Mouse (Mus musculus) kidney, postnatal 0 days (tissue): ENCODE results near the gene Man1b1. TPM values are rescaled to one million over a fixed set of nuclear protein-coding genes. Genes with fewer than 3 reads are reported as not detected.
A peak's percentile ranks its signal among the peaks of the same experiment; 100 is the strongest.

Experiments
- ATAC-seq: fragments of 200-750 bp; cut with Nextera tagmentation; replicated peaks from 2 replicates; pipeline ENCODE4 v1.8.0; 2017; ENCODE audit warnings: low read depth, moderate number of reproducible peaks, moderate TSS enrichment, moderate library complexity; ENCODE audit not compliant: low FRiP score
- DNase-seq: peaks from one replicate; pipeline ENCODE4 v3.0.0-alpha.2; 2016; ENCODE audit warnings: low spot score
- H3K27ac ChIP-seq: fragments of 300-500 bp; sonication (generic); 2 replicates; pipeline ENCODE4 v1.5.1; 2014; ENCODE audit warnings: mild to moderate bottlenecking
- H3K27me3 ChIP-seq: fragments of 300-500 bp; sonication (generic); 2 replicates; pipeline ENCODE4 v1.6.1; 2014; ENCODE audit warnings: low read length, mixed read lengths; ENCODE audit not compliant: insufficient read depth
- H3K36me3 ChIP-seq: fragments of 300-500 bp; sonication (generic); 2 replicates; pipeline ENCODE4 v1.6.1; 2014; ENCODE audit warnings: low read length, mixed read lengths; ENCODE audit not compliant: insufficient read depth
- H3K4me1 ChIP-seq: fragments of 300-500 bp; sonication (generic); replicated peaks from 2 replicates; pipeline ENCODE4 v1.6.1; 2014; ENCODE audit warnings: antibody characterized with exemption, low read length, mixed read lengths; ENCODE audit not compliant: insufficient read depth
- H3K4me2 ChIP-seq: fragments of 300-500 bp; sonication (generic); 2 replicates; pipeline ENCODE4 v1.6.1; 2014; ENCODE audit warnings: mild to moderate bottlenecking, low read length, moderate library complexity, mixed read lengths
- H3K4me3 ChIP-seq: fragments of 300-500 bp; sonication (generic); replicated peaks from 2 replicates; pipeline ENCODE4 v1.5.1; 2014; ENCODE audit warnings: low read depth, low read length
- H3K9ac ChIP-seq: fragments of 300-500 bp; sonication (generic); 2 replicates; pipeline ENCODE4 v1.6.1; 2014; ENCODE audit warnings: low read depth, low read length
- H3K9me3 ChIP-seq: fragments of 300-500 bp; sonication (generic); replicated peaks from 2 replicates; pipeline ENCODE4 v1.6.1; 2016; ENCODE audit warnings: low read length, inconsistent platforms, mixed read lengths
- CTCF ChIP-seq: IDR thresholded peaks from 2 replicates; pipeline ENCODE4 v1.5.1; 2016; ENCODE audit warnings: antibody characterized with exemption, low read depth, mild to moderate bottlenecking, moderate library complexity
- WGBS: fragments of 180-500 bp; shearing (Covaris S2); extraction: QIAGEN DNeasy Blood & Tissue Kit; methylation state at CpG from one replicate; pipeline ENCODE4 v1.1.7; 2014; 5-methylcytosine and 5-hydroxymethylcytosine counted together
- polyA plus RNA-seq: library from polyadenylated mRNA; unstranded; fragments of >200 nt; fragmentation: Nextera tagmentation; extraction: Ambion mirVana; gene quantifications from 2 replicates; pipeline ENCODE4 v1.2.1, GENCODE M21; 2015

The Man1b1 gene
- polyA plus RNA-seq, 1 experiment from 2014 or later: 57.9 TPM

DNA sequence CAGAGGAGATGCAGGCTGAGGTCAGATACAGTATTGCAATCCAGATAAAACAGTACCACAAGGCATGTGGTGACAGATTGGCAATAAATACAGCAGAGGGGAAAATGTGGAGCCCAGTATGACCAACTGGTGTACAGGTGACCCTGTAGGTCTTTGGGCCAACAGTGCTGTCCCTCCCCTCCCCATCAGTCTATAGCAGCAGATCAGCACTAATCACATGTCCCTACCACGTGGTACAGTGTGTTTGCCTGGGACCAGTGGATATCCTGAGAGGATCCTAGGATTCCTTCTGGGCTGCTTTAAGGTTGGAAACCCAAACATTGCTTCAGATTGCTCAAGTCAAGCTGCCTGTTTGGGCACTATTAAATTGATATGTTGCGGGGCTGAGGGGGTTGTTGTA, 1.4 kb downstream of the Man1b1 start:
- Histone ChIP-seq H3K9me3 (no peaks in the 10 kb centered on the region), H3K9ac (peak overlapping the region; percentile 78), H3K4me1 (peaks cover 11% of the 10 kb centered on the region; the same call in 1 of the 2 replicates), H3K36me3 (peaks cover 27% of the 10 kb centered on the region), H3K4me3 (peak overlapping the region; percentile 56), H3K27me3 (no peaks in the 10 kb centered on the region), H3K27ac (no peak overlapping the region), H3K4me2 (peak overlapping the region; percentile 91)
- DNase-seq (no peak), ATAC-seq (no peak)
- 81% methylated on average over 2 of the region's 2 CpGs for WGBS
- TF ChIP-seq CTCF: no peak

GRCm38 (mm10) chr2:25338303-25338702, 6.2 kb downstream of the Man1b1 start:
- DNase-seq (no peak), ATAC-seq (no peak)
- no peaks in the 10 kb centered on the region for H3K27me3 ChIP-seq
- no peaks in the 10 kb centered on the region for H3K9me3 ChIP-seq
- 86% methylated on average over 6 of the region's 6 CpGs for WGBS
- TF ChIP-seq CTCF: no peak
- H3K4me1 ChIP-seq: peaks cover 3% of the 10 kb centered on the region; the same call in 1 of the 2 replicates
- no peak overlapping the region for H3K9ac ChIP-seq
- peaks cover 57% of the 10 kb centered on the region for H3K36me3 ChIP-seq
- H3K27ac ChIP-seq: no peak overlapping the region
- no peak overlapping the region for H3K4me3 ChIP-seq
- no peak overlapping the region for H3K4me2 ChIP-seq

GRCm38 (mm10) chr2:25348162-25348561, 16.0 kb downstream of the Man1b1 start:
- peaks cover 73% of the 10 kb centered on the region for H3K36me3 ChIP-seq
- H3K4me3 ChIP-seq: no peak overlapping the region
- 80% methylated on average over 7 of the region's 7 CpGs for WGBS
- no peak for DNase-seq
- H3K27me3 ChIP-seq: no peaks in the 10 kb centered on the region
- no peak overlapping the region for H3K27ac ChIP-seq
- H3K9me3 ChIP-seq: no peaks in the 10 kb centered on the region
- no peak for TF ChIP-seq CTCF
- H3K9ac ChIP-seq: no peak overlapping the region
- H3K4me1 ChIP-seq: no peaks in the 10 kb centered on the region
- H3K4me2 ChIP-seq: no peak overlapping the region
- ATAC-seq: no peak

DNA sequence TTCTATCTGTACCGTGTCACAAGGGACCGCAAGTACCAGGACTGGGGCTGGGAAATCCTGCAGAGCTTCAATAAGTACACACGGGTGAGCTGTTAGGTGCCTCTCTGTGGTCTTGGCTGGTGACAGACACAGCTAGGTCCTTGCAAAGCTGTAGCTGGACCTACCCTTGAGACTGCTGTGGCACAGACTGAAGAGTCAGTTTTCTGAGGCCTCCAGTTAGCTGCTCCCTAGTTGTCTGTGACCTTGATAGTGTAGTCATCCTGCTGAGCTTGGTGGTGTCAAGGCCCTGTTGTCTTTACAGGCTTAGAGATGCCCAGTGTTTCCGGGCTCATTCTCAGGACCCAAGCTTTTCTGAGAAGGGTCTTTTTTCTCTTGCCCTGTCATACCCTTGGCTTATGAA, 17.4 kb downstream of the Man1b1 start:
- no peaks in the 10 kb centered on the region for H3K27me3 ChIP-seq
- H3K27ac ChIP-seq: no peak overlapping the region
- DNase-seq (no peak), ATAC-seq (no peak)
- no peak overlapping the region for H3K9ac ChIP-seq
- H3K4me2 ChIP-seq: no peak overlapping the region
- 98% methylated on average over 4 of the region's 4 CpGs for WGBS
- no peak overlapping the region for H3K4me3 ChIP-seq
- no peaks in the 10 kb centered on the region for H3K9me3 ChIP-seq
- no peak for TF ChIP-seq CTCF
- no peaks in the 10 kb centered on the region for H3K4me1 ChIP-seq
- peaks cover 62% of the 10 kb centered on the region for H3K36me3 ChIP-seq

GRCm38 (mm10) chr2:25350701-25351100, 18.6 kb downstream of the Man1b1 start:
- no peaks in the 10 kb centered on the region for H3K27me3 ChIP-seq
- H3K4me2 ChIP-seq: no peak overlapping the region
- 87% methylated on average over 3 of the region's 3 CpGs for WGBS
- no peak overlapping the region for H3K4me3 ChIP-seq
- no peak for TF ChIP-seq CTCF
- H3K9ac ChIP-seq: no peak overlapping the region
- no peaks in the 10 kb centered on the region for H3K9me3 ChIP-seq
- no peak for DNase-seq
- H3K27ac ChIP-seq: no peak overlapping the region
- H3K36me3 ChIP-seq: peaks cover 51% of the 10 kb centered on the region
- peaks cover 6% of the 10 kb centered on the region; the same call in 1 of the 2 replicates for H3K4me1 ChIP-seq
- ATAC-seq: no peak

DNA sequence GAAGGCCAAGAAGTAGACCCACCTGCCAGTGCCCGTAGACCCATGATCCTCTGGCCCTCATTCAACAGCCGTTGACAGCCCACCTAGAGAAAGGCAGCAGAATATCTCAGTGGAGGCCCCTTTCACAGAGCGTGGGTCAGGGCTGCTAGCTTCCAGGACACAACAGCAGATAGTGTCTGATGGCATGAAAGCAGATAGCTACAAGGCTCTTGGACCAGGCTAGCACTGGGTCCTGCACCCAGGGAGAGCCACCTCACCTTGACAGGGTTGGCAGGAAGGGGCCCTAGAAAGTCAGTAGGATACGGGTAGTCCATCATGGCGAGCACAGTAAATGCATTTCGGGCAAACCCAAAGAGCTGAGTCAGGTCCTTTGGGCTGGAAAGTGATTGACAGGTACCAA, 22.1 kb downstream of the Man1b1 start:
- no peak overlapping the region for H3K4me2 ChIP-seq
- H3K36me3 ChIP-seq: peaks cover 21% of the 10 kb centered on the region
- H3K9ac ChIP-seq: no peak overlapping the region
- peaks cover 11% of the 10 kb centered on the region for H3K4me1 ChIP-seq
- TF ChIP-seq CTCF: no peak
- H3K9me3 ChIP-seq: no peaks in the 10 kb centered on the region
- DNase-seq (no peak), ATAC-seq (no peak)
- H3K27me3 ChIP-seq: no peaks in the 10 kb centered on the region
- no peak overlapping the region for H3K4me3 ChIP-seq
- no peak overlapping the region for H3K27ac ChIP-seq
- 84% methylated on average over 6 of the region's 6 CpGs for WGBS

DNA sequence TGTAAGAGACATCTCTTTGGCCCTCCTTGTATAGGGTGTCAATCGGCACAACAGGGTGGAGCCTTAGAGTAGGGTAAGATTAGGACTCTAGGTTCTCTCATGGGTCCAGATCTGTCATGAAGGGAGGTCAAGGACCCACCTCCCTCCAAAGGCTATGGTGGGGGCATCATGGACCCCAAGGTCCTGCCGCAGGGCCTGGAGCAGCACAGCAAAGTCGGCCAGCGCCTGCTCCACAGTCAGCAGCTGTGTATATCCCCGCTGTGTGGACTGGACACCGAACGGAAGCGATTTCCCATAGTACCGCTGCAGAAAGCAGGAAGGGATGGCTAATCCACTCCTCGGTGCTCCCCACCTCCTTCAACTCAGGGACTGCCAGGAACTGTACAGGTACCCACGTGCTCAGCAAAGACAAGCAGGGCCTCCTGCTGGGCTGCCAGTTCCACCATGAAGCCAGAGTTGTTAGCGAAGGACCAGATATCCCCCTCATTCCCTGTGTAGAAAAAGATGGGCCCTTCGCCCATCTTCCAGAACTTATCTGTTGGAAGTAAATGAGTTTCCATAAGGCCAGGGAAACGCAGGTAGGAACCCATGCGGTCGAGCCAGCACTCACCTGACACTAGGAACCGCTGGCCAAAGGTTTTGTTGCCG, 23.4 kb downstream of the Man1b1 start:
- no peak for ATAC-seq
- 41% methylated on average over 18 of the region's 18 CpGs for WGBS
- Histone ChIP-seq H3K4me3 (peak overlapping the region; percentile 43), H3K27ac (no peak overlapping the region), H3K4me1 (peaks cover 11% of the 10 kb centered on the region), H3K36me3 (peaks cover 8% of the 10 kb centered on the region), H3K4me2 (peak overlapping the region; percentile 76), H3K27me3 (no peaks in the 10 kb centered on the region), H3K9ac (peak overlapping the region; percentile 50), H3K9me3 (no peaks in the 10 kb centered on the region)
- DNase-seq: no peak
- no peak for TF ChIP-seq CTCF
